Comparison of ENCODE assay signal across 12 mouse cellular contexts in genomic region chr8:104592566-104592965, GRCm38 (mm10). TPM values are rescaled to one million over a fixed set of nuclear protein-coding genes. Genes with fewer than 3 reads are reported as not detected.
DNase-seq lines count a peak whose midpoint lies in the region; ATAC-seq lines count a peak whose summit lies in the region.
"Had no signal": no experiment of that assay in that cellular context is flagged by ENCODE, and none has a peak within 500 bp of the region (broad histone marks: within the 10 kb centered on the region; RNA-seq: fewer than 3 reads in every experiment).

No protein-coding gene starts in this region.

- ATAC-seq in kidney, embryonic 14.5 days (ENCODE audit: low FRiP score, low TSS enrichment), result no peak
- no peak for ATAC-seq in forebrain, embryonic 12.5 days (ENCODE audit: low FRiP score)
- ATAC-seq in limb, embryonic 13.5 days (ENCODE audit: low FRiP score, low read depth), result no peak
- no peak for ATAC-seq in neural tube, embryonic 13.5 days (ENCODE audit: low read depth)

- H3K9me3 ChIP-seq in kidney, embryonic 14.5 days (ENCODE audit: control insufficient read depth, low read length), result no peaks in the 10 kb centered on the region
- no peaks in the 10 kb centered on the region for H3K9me3 ChIP-seq in forebrain, embryonic 12.5 days
- no peaks in the 10 kb centered on the region for H3K9me3 ChIP-seq in limb, embryonic 13.5 days
- H3K9me3 ChIP-seq in neural tube, embryonic 13.5 days, result no peaks in the 10 kb centered on the region

- no peak overlapping the region for H3K9ac ChIP-seq in kidney, embryonic 14.5 days (ENCODE audit: low read depth, low read length)
- no peak overlapping the region for H3K9ac ChIP-seq in forebrain, embryonic 12.5 days
- no peak overlapping the region for H3K9ac ChIP-seq in limb, embryonic 13.5 days
- H3K9ac ChIP-seq in neural tube, embryonic 13.5 days, result no peak overlapping the region

- H3K4me1 ChIP-seq in kidney, embryonic 14.5 days (ENCODE audit: control insufficient read depth, insufficient read depth, low read length), result peaks cover 15% of the 10 kb centered on the region; the same call in 1 of the 2 replicates
- peaks cover 17% of the 10 kb centered on the region for H3K4me1 ChIP-seq in forebrain, embryonic 12.5 days
- H3K4me1 ChIP-seq in limb, embryonic 13.5 days, result peaks cover 14% of the 10 kb centered on the region
- H3K4me1 ChIP-seq in neural tube, embryonic 13.5 days (replicated peaks), result peaks cover 15% of the 10 kb centered on the region

- DNase-seq in kidney, adult 18-20 months, result no peak
- DNase-seq in urinary bladder, postnatal 10 days (ENCODE audit: low spot score), result no peak
- DNase-seq in left cerebral cortex, postnatal 14 days (ENCODE audit: low spot score in 2 of 2), result no peak
- DNase-seq in testis, postnatal 14 days (ENCODE audit: low spot score), result no peak
- DNase-seq: layer of hippocampus, adult 9-11 months had no signal

- no peaks in the 10 kb centered on the region for H3K27me3 ChIP-seq in kidney, embryonic 14.5 days (ENCODE audit: control insufficient read depth, insufficient read depth, low read length)
- H3K27me3 ChIP-seq in forebrain, embryonic 12.5 days, result no peaks in the 10 kb centered on the region
- H3K27me3 ChIP-seq in limb, embryonic 13.5 days, result no peaks in the 10 kb centered on the region
- H3K27me3 ChIP-seq in neural tube, embryonic 13.5 days, result no peaks in the 10 kb centered on the region
- H3K27me3 ChIP-seq: Patski had no signal

- H3K36me3 ChIP-seq in kidney, embryonic 14.5 days (ENCODE audit: control insufficient read depth, insufficient read depth, low read length), result peaks cover 20% of the 10 kb centered on the region
- peaks cover 26% of the 10 kb centered on the region for H3K36me3 ChIP-seq in forebrain, embryonic 12.5 days (replicated peaks)
- peaks cover 38% of the 10 kb centered on the region for H3K36me3 ChIP-seq in limb, embryonic 13.5 days
- H3K36me3 ChIP-seq in neural tube, embryonic 13.5 days, result peaks cover 33% of the 10 kb centered on the region

- no peak overlapping the region for H3K27ac ChIP-seq in kidney, embryonic 14.5 days (ENCODE audit: low read depth, low read length)
- H3K27ac ChIP-seq in forebrain, embryonic 12.5 days, result no peak overlapping the region
- H3K27ac ChIP-seq in limb, embryonic 13.5 days, result no peak overlapping the region
- H3K27ac ChIP-seq in neural tube, embryonic 13.5 days (replicated peaks), result no peak overlapping the region

- WGBS in kidney, embryonic 14.5 days, result 60% methylated on average over 6 of the region's 6 CpGs
- WGBS in forebrain, embryonic 12.5 days, result 80% methylated on average over 6 of the region's 6 CpGs
- 60% methylated on average over 6 of the region's 6 CpGs for WGBS in limb, embryonic 13.5 days
- 77% methylated on average over 6 of the region's 6 CpGs for WGBS in neural tube, embryonic 13.5 days

- intact Hi-C loops in left cerebral cortex, postnatal 14 days (cut with DNase I), result no loop called here

- H3K4me3 ChIP-seq in kidney, embryonic 14.5 days (ENCODE audit: low read length), result peak overlapping the region; percentile 78; the same call in 1 of the 2 replicates
- H3K4me3 ChIP-seq in forebrain, embryonic 12.5 days (replicated peaks), result no peak overlapping the region; the same call in 1 of the 2 replicates
- peak overlapping the region; percentile 69 for H3K4me3 ChIP-seq in limb, embryonic 13.5 days
- 0 out of 2 replicates have a peak overlapping the region, but pooled peaks have one; percentile 72 for H3K4me3 ChIP-seq in neural tube, embryonic 13.5 days

- H3K4me2 ChIP-seq in kidney, embryonic 14.5 days (replicated peaks; ENCODE audit: low read depth, low read length), result peak overlapping the region; percentile 73
- H3K4me2 ChIP-seq in forebrain, embryonic 12.5 days, result peak overlapping the region; percentile 80
- peak overlapping the region; percentile 88 for H3K4me2 ChIP-seq in limb, embryonic 13.5 days (replicated peaks)
- peak overlapping the region; percentile 88 for H3K4me2 ChIP-seq in neural tube, embryonic 13.5 days

RNA-seq across cellular contexts. Expression of gene Pdp2, which starts 1.3 kb away (rescaled TPM):
- 15.1 and 18.7 TPM in 2 replicates for polyA plus RNA-seq in kidney, embryonic 14.5 days (2014; fragmentation: Nextera tagmentation; extraction: Ambion mirVana)
- 14.2 and 14.9 TPM in 2 replicates for polyA plus RNA-seq in forebrain, embryonic 12.5 days (2016; fragmentation: Nextera tagmentation; extraction: Ambion mirVana)
- 13.8 and 14.0 TPM in 2 replicates for polyA plus RNA-seq in limb, embryonic 13.5 days (2015; fragmentation: Nextera tagmentation; extraction: Ambion mirVana)
- 17.9 and 19.7 TPM in 2 replicates for polyA plus RNA-seq in neural tube, embryonic 13.5 days (2015; fragmentation: Nextera tagmentation; extraction: Ambion mirVana)
- total RNA-seq in left cerebral cortex, postnatal 14 days (2021), result 1 to 10 TPM; 8.8 to 9.0 TPM

RNA-seq across cellular contexts. Expression of gene Cdh16, which starts 31.6 kb away (rescaled TPM):
- polyA plus RNA-seq in kidney, embryonic 14.5 days (2014; fragmentation: Nextera tagmentation; extraction: Ambion mirVana), result 166 and 200 TPM in 2 replicates
- polyA plus RNA-seq in forebrain, embryonic 12.5 days (2016; fragmentation: Nextera tagmentation; extraction: Ambion mirVana), result not detected in 2 replicates
- polyA plus RNA-seq in limb, embryonic 13.5 days (2015; fragmentation: Nextera tagmentation; extraction: Ambion mirVana), result 0.22 TPM in 1 of 2 replicates, not detected in the other
- 0.29 and 0.45 TPM in 2 replicates for polyA plus RNA-seq in neural tube, embryonic 13.5 days (2015; fragmentation: Nextera tagmentation; extraction: Ambion mirVana)
- not detected for total RNA-seq in left cerebral cortex, postnatal 14 days (2021)
- polyA plus RNA-seq: neural tube, embryonic 11.5 days; testis, adult 2 months had no signal

RNA-seq across cellular contexts. Expression of gene Rrad, which starts 38.6 kb away (rescaled TPM):
- polyA plus RNA-seq in kidney, embryonic 14.5 days (2014; fragmentation: Nextera tagmentation; extraction: Ambion mirVana), result 13.9 and 14.5 TPM in 2 replicates
- 0.69 and 1.7 TPM in 2 replicates for polyA plus RNA-seq in forebrain, embryonic 12.5 days (2016; fragmentation: Nextera tagmentation; extraction: Ambion mirVana)
- 18.1 TPM in 2 replicates for polyA plus RNA-seq in limb, embryonic 13.5 days (2015; fragmentation: Nextera tagmentation; extraction: Ambion mirVana)
- 3.7 and 4.9 TPM in 2 replicates for polyA plus RNA-seq in neural tube, embryonic 13.5 days (2015; fragmentation: Nextera tagmentation; extraction: Ambion mirVana)
- 1 to 10 TPM; 4.8 to 5.1 TPM for total RNA-seq in left cerebral cortex, postnatal 14 days (2021)

RNA-seq across cellular contexts. Expression of gene Ciao2b, which starts 49.2 kb away (rescaled TPM):
- polyA plus RNA-seq in kidney, embryonic 14.5 days (2014; fragmentation: Nextera tagmentation; extraction: Ambion mirVana), result 94.4 and 111 TPM in 2 replicates
- polyA plus RNA-seq in forebrain, embryonic 12.5 days (2016; fragmentation: Nextera tagmentation; extraction: Ambion mirVana), result 104 and 115 TPM in 2 replicates
- polyA plus RNA-seq in limb, embryonic 13.5 days (2015; fragmentation: Nextera tagmentation; extraction: Ambion mirVana), result 88.9 and 89.4 TPM in 2 replicates
- 131 and 143 TPM in 2 replicates for polyA plus RNA-seq in neural tube, embryonic 13.5 days (2015; fragmentation: Nextera tagmentation; extraction: Ambion mirVana)
- 10 to 100 TPM; 30.7 to 32.1 TPM for total RNA-seq in left cerebral cortex, postnatal 14 days (2021)

RNA-seq across cellular contexts. Expression of gene Car7, which starts 58.1 kb away (rescaled TPM):
- polyA plus RNA-seq in kidney, embryonic 14.5 days (2014; fragmentation: Nextera tagmentation; extraction: Ambion mirVana), result 1.3 and 1.8 TPM in 2 replicates
- polyA plus RNA-seq in forebrain, embryonic 12.5 days (2016; fragmentation: Nextera tagmentation; extraction: Ambion mirVana), result 1.5 and 1.6 TPM in 2 replicates
- 0.83 and 0.93 TPM in 2 replicates for polyA plus RNA-seq in limb, embryonic 13.5 days (2015; fragmentation: Nextera tagmentation; extraction: Ambion mirVana)
- 2.2 and 2.3 TPM in 2 replicates for polyA plus RNA-seq in neural tube, embryonic 13.5 days (2015; fragmentation: Nextera tagmentation; extraction: Ambion mirVana)
- 10 to 100 TPM; 28.9 to 36.4 TPM for total RNA-seq in left cerebral cortex, postnatal 14 days (2021)

Comparison
In these comparisons a context has a peak if more than half of its experiments do, and no peak if none do; other contexts are left out.
1. RNA of gene Cdh16, which starts 31.6 kb away (polyA plus RNA-seq): 166 to 200 TPM in kidney, embryonic 14.5 days; 0.29 to 0.45 TPM in neural tube, embryonic 13.5 days, 0.22 TPM in limb, embryonic 13.5 days and not detected in forebrain, embryonic 12.5 days; every median in the first group is over 100 times any median in the second.
2. Peak in every context shown above with its lines, with median percentiles within 50 percentile points of each other: H3K4me2 ChIP-seq.